Mouse (Mus musculus) right cerebral cortex, adult 2 months (tissue): ENCODE measurements at regions not wholly inside any gene's neighbourhood (a gene's known extent, or its start where the extent isn't known, plus 50 kb on each side); places are given as distances from the start of the nearest gene placed in this dataset.

Experiments used
- DNase-seq, 2 experiments: peaks; one replicate each; pipeline ENCODE4 v3.0.0; 2021 to 2022; ENCODE audit warnings: low spot score in 2 of 2

GRCm38 (mm10) chr1:41551271-41551670 is 745.9 kb downstream of the Tmem182 start:
- no peak for DNase-seq

- no peak for DNase-seq
Observed at GRCm38 (mm10) chr1:41555607-41556006, 750.2 kb downstream of the Tmem182 start.

- no peak for DNase-seq
Observed at GRCm38 (mm10) chr1:41559101-41559665, 753.8 kb downstream of the Tmem182 start.

- no peak for DNase-seq
Observed at GRCm38 (mm10) chr1:41559991-41560390, 754.6 kb downstream of the Tmem182 start.

GRCm38 (mm10) chr1:41603471-41603870 is 798.1 kb downstream of the Tmem182 start:
- DNase-seq = no peak

- DNase-seq = peak in 1 of 2 experiments; percentile 3
Observed at GRCm38 (mm10) chr1:41604996-41605747, 799.8 kb downstream of the Tmem182 start.

GRCm38 (mm10) chr1:41605748-41606131 is 800.3 kb downstream of the Tmem182 start:
- no peak for DNase-seq

- DNase-seq = no peak
Observed at GRCm38 (mm10) chr1:41610783-41611182, 805.4 kb downstream of the Tmem182 start.

GRCm38 (mm10) chr1:41651804-41652203 is 846.4 kb downstream of the Tmem182 start:
- DNase-seq = no peak

GRCm38 (mm10) chr1:41652210-41652609 is 846.8 kb downstream of the Tmem182 start:
- DNase-seq = no peak

- DNase-seq = peak; percentile 55 to 62
Observed at GRCm38 (mm10) chr1:41652646-41653427, 847.4 kb downstream of the Tmem182 start.

GRCm38 (mm10) chr1:41674086-41674485 is 868.7 kb downstream of the Tmem182 start:
- no peak for DNase-seq

- DNase-seq = no peak
Observed at GRCm38 (mm10) chr1:41675345-41675744, 869.9 kb downstream of the Tmem182 start.

GRCm38 (mm10) chr1:41705692-41706091 is 900.3 kb downstream of the Tmem182 start:
- no peak for DNase-seq

GRCm38 (mm10) chr1:41742644-41743331 is 937.4 kb downstream of the Tmem182 start:
- DNase-seq = no peak

- no peak for DNase-seq
Observed at GRCm38 (mm10) chr1:41743332-41743710, 937.9 kb downstream of the Tmem182 start.

GRCm38 (mm10) chr1:41744531-41744930 is 939.1 kb downstream of the Tmem182 start:
- peak; percentile 2 to 5 for DNase-seq

GRCm38 (mm10) chr1:41759366-41759765 is 936.2 kb upstream of the Pou3f3 start:
- DNase-seq = no peak
